Mouse (Mus musculus) large intestine, adult 2 months (tissue): Measurements from ENCODE around the gene Rap1b. TPM values are rescaled to one million over a fixed set of nuclear protein-coding genes. Genes with fewer than 3 reads are reported as not detected.

Source experiments
- DNase-seq: peaks from one replicate; pipeline ENCODE4 v3.0.0-alpha.2; 2012; ENCODE audit warnings: low read depth, low spot score
- WGBS: fragments of 180-500 bp; shearing (Covaris S2); methylation state at CpG from one replicate; pipeline ENCODE4 v1.1.7; 2018; 5-methylcytosine and 5-hydroxymethylcytosine counted together
- polyA plus RNA-seq: library from polyadenylated mRNA; depleted of rRNA; stranded (reverse); fragments of >200 nt; gene quantifications from 2 replicates; pipeline ENCODE4 v1.2.3, GENCODE M21; 2012

The Rap1b gene
- polyA plus RNA-seq, 1 experiment = 27.1 TPM

GRCm38 (mm10) chr10:117793436-117794030, 52.3 kb downstream of the Rap1b start:
- WGBS = 55% methylated on average over 11 of the region's 11 CpGs
- DNase-seq = no peak

- under 1% methylated on average over 75 of the region's 75 CpGs for WGBS
- DNase-seq = peak; percentile 98
Observed at GRCm38 (mm10) chr10:117792141-117793091, 53.4 kb downstream of the Rap1b start, which contains the start of gene Nup107. Nup107 (minus strand) TSS chr10:117792705.

- WGBS = 86% methylated on average over 2 of the region's 2 CpGs
- no peak for DNase-seq
Observed at GRCm38 (mm10) chr10:117791171-117791470, 54.7 kb downstream of the Rap1b start.

- DNase-seq = no peak
- 87% methylated on average over 17 of the region's 17 CpGs for WGBS
Observed at GRCm38 (mm10) chr10:117790421-117791170, 55.2 kb downstream of the Rap1b start.

GRCm38 (mm10) chr10:117790011-117790410, 55.8 kb downstream of the Rap1b start:
- DNase-seq = no peak
- WGBS = 70% methylated on average over 1 of the region's 1 CpGs

- no peak for DNase-seq
- 92% methylated on average over 7 of the region's 7 CpGs for WGBS
Observed at GRCm38 (mm10) chr10:117784646-117785045, 61.2 kb downstream of the Rap1b start.

- DNase-seq = no peak
- 96% methylated on average over 13 of the region's 13 CpGs for WGBS
Observed at GRCm38 (mm10) chr10:117783786-117784420, 61.9 kb downstream of the Rap1b start.

GRCm38 (mm10) chr10:117782491-117783260, 63.2 kb downstream of the Rap1b start:
- 79% methylated on average over 14 of the region's 14 CpGs for WGBS
- DNase-seq = no peak

- 93% methylated on average over 2 of the region's 2 CpGs for WGBS
Observed at GRCm38 (mm10) chr10:117782056-117782455, 63.8 kb downstream of the Rap1b start.

GRCm38 (mm10) chr10:117781021-117781725, 64.7 kb downstream of the Rap1b start:
- no peak for DNase-seq
- 93% methylated on average over 17 of the region's 17 CpGs for WGBS

More at GRCm38 (mm10) chr10:117782056-117782455, 63.8 kb downstream of the Rap1b start:
- DNase-seq = no peak

GRCm38 (mm10) chr10:117780306-117780911, 65.4 kb downstream of the Rap1b start:
- DNase-seq = no peak

GRCm38 (mm10) chr10:117779581-117780305, 66.1 kb downstream of the Rap1b start:
- 84% methylated on average over 8 of the region's 8 CpGs for WGBS
- DNase-seq = no peak

More at GRCm38 (mm10) chr10:117780306-117780911, 65.4 kb downstream of the Rap1b start:
- 93% methylated on average over 6 of the region's 6 CpGs for WGBS

GRCm38 (mm10) chr10:117778951-117779350, 66.9 kb downstream of the Rap1b start:
- no peak for DNase-seq
- 80% methylated on average over 4 of the region's 4 CpGs for WGBS

GRCm38 (mm10) chr10:117778328-117778910, 67.4 kb downstream of the Rap1b start:
- no peak for DNase-seq
- WGBS = 94% methylated on average over 12 of the region's 12 CpGs

GRCm38 (mm10) chr10:117777501-117778327, 68.1 kb downstream of the Rap1b start:
- DNase-seq = no peak
- 95% methylated on average over 17 of the region's 17 CpGs for WGBS

- WGBS = 96% methylated on average over 3 of the region's 3 CpGs
- DNase-seq = no peak
Observed at GRCm38 (mm10) chr10:117777103-117777470, 68.7 kb downstream of the Rap1b start.
